Mouse (Mus musculus) embryonic facial prominence, embryonic 15.5 days (tissue): ENCODE results near the gene Lonp2. TPM values are rescaled to one million over a fixed set of nuclear protein-coding genes. Genes with fewer than 3 reads are reported as not detected.

Experiments used
- ATAC-seq: fragments of 200-750 bp; cut with Nextera tagmentation; 2 replicates; pipeline ENCODE4 v1.8.0; 2017; ENCODE audit warnings: low read depth, moderate TSS enrichment; ENCODE audit not compliant: insufficient number of reproducible peaks, low FRiP score, low TSS enrichment
- H3K27ac ChIP-seq: fragments of 300-500 bp; sonication (generic); replicated peaks from 2 replicates; pipeline ENCODE4 v1.5.1; 2015; ENCODE audit warnings: mild to moderate bottlenecking, inconsistent platforms
- H3K27me3 ChIP-seq: fragments of 300-500 bp; sonication (generic); 2 replicates; pipeline ENCODE4 v1.6.1; 2015; ENCODE audit warnings: inconsistent platforms
- H3K36me3 ChIP-seq: fragments of 300-500 bp; sonication (generic); 2 replicates; pipeline ENCODE4 v1.6.1; 2015; ENCODE audit warnings: mild to moderate bottlenecking, inconsistent platforms
- H3K4me1 ChIP-seq: fragments of 300-500 bp; sonication (generic); 2 replicates; pipeline ENCODE4 v1.6.1; 2015; ENCODE audit warnings: inconsistent platforms
- H3K4me2 ChIP-seq: fragments of 300-500 bp; sonication (generic); replicated peaks from 2 replicates; pipeline ENCODE4 v1.6.1; 2015; ENCODE audit warnings: mild to moderate bottlenecking, inconsistent platforms
- H3K4me3 ChIP-seq: fragments of 300-500 bp; sonication (generic); replicated peaks from 2 replicates; pipeline ENCODE4 v1.5.1; 2015; ENCODE audit warnings: mild to moderate bottlenecking, inconsistent platforms
- H3K9ac ChIP-seq: fragments of 300-500 bp; sonication (generic); 2 replicates; pipeline ENCODE4 v1.6.1; 2015; ENCODE audit warnings: inconsistent platforms
- H3K9me3 ChIP-seq: fragments of 300-500 bp; sonication (generic); replicated peaks from 2 replicates; pipeline ENCODE4 v1.6.1; 2016; ENCODE audit warnings: inconsistent platforms
- WGBS: fragments of 180-500 bp; shearing (Covaris S2); methylation state at CpG from one replicate; pipeline ENCODE4 v1.1.7; 2015; 5-methylcytosine and 5-hydroxymethylcytosine counted together
- polyA plus RNA-seq: library from polyadenylated mRNA; unstranded; fragments of >200 nt; fragmentation: Nextera tagmentation; extraction: Ambion mirVana; gene quantifications from 2 replicates; pipeline ENCODE4 v1.2.1, GENCODE M21; 2015

Lonp2 gene
- polyA plus RNA-seq, 1 experiment from 2014 or later = 54.2 TPM

- H3K4me1 ChIP-seq = peaks cover 29% of the 10 kb centered on the region
- H3K27ac ChIP-seq = no peak overlapping the region
- H3K36me3 ChIP-seq = no peaks in the 10 kb centered on the region
- no peak for ATAC-seq
- H3K4me3 ChIP-seq = no peak overlapping the region
- WGBS = 65% methylated on average over 1 of the region's 1 CpGs
- H3K4me2 ChIP-seq = no peak overlapping the region
- H3K9ac ChIP-seq = no peak overlapping the region
- no peaks in the 10 kb centered on the region for H3K9me3 ChIP-seq
- no peaks in the 10 kb centered on the region for H3K27me3 ChIP-seq
Measured at GRCm38 (mm10) chr8:86734954-86735353, 111.1 kb downstream of the Lonp2 start.

GRCm38 (mm10) chr8:86735446-86736111, 111.7 kb downstream of the Lonp2 start:
- no peak for ATAC-seq
- H3K36me3 ChIP-seq = no peaks in the 10 kb centered on the region
- H3K27ac ChIP-seq = no peak overlapping the region
- 29% methylated on average over 3 of the region's 3 CpGs for WGBS
- H3K4me2 ChIP-seq = no peak overlapping the region
- H3K27me3 ChIP-seq = no peaks in the 10 kb centered on the region
- no peak overlapping the region for H3K4me3 ChIP-seq
- H3K4me1 ChIP-seq = peaks cover 23% of the 10 kb centered on the region
- no peak overlapping the region for H3K9ac ChIP-seq
- H3K9me3 ChIP-seq = no peaks in the 10 kb centered on the region

DNA sequence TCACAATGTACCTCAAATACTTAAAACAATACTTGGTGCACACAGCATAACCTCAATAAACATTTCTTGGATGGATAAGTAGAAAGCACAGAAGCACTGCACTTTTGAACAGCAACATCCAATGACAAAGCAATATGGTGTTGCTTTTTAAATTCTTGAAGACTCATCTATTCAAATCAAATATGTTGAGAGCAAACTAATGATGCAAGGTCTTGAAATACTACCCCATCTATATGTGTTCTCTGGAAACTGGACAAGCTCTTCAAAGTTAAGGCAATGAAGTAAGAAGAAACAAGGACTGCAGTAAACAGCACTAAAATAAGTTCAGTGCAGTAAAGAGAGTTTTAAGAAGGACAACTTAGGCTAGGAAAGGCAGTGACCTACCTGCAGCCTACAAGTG, 117.1 kb downstream of the Lonp2 start:
- no peak for ATAC-seq
- Histone ChIP-seq H3K4me3 (no peak overlapping the region), H3K36me3 (no peaks in the 10 kb centered on the region), H3K27ac (no peak overlapping the region), H3K27me3 (no peaks in the 10 kb centered on the region), H3K4me2 (no peak overlapping the region), H3K9me3 (no peaks in the 10 kb centered on the region), H3K9ac (no peak overlapping the region), H3K4me1 (peaks cover 17% of the 10 kb centered on the region)

DNA sequence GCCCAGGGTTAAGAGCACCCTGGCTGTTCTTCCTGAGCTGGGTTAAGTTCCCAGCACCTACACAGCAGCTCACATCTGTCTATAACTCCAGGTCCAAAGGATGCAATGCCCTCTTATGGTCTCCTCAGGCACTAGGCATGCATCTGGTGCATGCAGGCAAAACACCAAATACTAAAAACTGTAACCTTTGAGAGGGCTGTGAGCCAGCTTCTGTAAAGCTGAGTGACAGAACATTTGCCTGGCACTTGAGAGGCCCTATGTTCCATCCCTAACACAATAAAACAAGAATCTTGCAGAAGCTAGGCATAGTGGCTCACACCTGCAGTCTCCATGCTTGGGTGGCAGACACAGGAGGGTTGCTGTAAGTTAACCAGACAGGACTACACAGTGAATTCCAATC, 117.8 kb downstream of the Lonp2 start:
- Histone ChIP-seq H3K4me3 (no peak overlapping the region), H3K4me2 (no peak overlapping the region), H3K27me3 (no peaks in the 10 kb centered on the region), H3K36me3 (no peaks in the 10 kb centered on the region), H3K4me1 (peaks cover 16% of the 10 kb centered on the region), H3K27ac (no peak overlapping the region), H3K9me3 (no peaks in the 10 kb centered on the region), H3K9ac (no peak overlapping the region)
- ATAC-seq = no peak

GRCm38 (mm10) chr8:86742605-86743345, 118.9 kb downstream of the Lonp2 start:
- Histone ChIP-seq H3K9me3 (no peaks in the 10 kb centered on the region), H3K36me3 (no peaks in the 10 kb centered on the region), H3K4me2 (no peak overlapping the region), H3K27me3 (no peaks in the 10 kb centered on the region), H3K27ac (no peak overlapping the region), H3K9ac (no peak overlapping the region), H3K4me1 (peaks cover 20% of the 10 kb centered on the region; the same call in 1 of the 2 replicates), H3K4me3 (no peak overlapping the region)
- no peak for ATAC-seq
- 76% methylated on average over 7 of the region's 7 CpGs for WGBS

- Histone ChIP-seq H3K9ac (peak overlapping the region; percentile 81), H3K9me3 (no peaks in the 10 kb centered on the region), H3K4me3 (peak overlapping the region; percentile 76), H3K4me2 (peak overlapping the region; percentile 65), H3K27ac (peak overlapping the region; percentile 93), H3K4me1 (peaks cover 20% of the 10 kb centered on the region; the same call in 1 of the 2 replicates), H3K36me3 (no peaks in the 10 kb centered on the region), H3K27me3 (no peaks in the 10 kb centered on the region)
- WGBS = 3% methylated on average over 18 of the region's 18 CpGs
- ATAC-seq = no peak
Measured at GRCm38 (mm10) chr8:86744313-86745220, 120.7 kb downstream of the Lonp2 start.

DNA sequence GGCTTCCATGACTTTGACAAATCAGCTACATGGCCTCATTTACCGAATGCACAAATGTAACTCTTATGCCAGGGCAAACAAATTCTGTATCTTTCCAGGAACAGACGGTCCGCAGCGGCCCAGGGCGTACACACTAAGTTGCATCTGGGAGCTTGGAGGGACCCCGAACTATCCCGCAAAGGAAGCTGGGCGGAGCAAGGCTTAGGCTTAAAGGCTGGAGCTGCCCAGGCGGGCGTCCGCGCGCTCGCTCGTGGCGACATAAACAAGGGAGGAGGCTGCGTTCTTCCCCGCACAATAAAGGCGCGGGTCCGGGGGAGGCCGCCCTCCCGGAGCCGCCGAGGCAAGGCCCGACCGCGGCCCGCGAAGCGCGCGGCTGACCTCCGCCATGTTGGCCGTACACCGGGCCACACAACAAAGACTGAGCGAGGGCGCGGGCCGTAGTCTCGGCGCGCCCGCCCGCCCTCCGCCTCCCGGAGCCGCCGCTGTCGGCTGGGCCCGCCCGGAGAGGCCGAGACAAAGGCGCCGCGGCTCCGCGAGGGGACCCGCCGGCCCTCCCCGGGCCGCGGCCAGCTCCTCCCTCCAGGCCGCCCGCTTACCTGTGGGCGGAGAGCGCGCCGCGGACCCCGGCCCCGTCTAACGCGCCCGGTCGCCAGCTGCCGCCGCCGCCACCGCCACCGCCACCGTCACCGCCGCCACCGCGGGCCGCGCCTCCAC, 121.5 kb downstream of the Lonp2 start, which contains the start of the genes Gm10638 and Siah1a:
Gene Gm10638 (plus strand): TSS at position 479 of the 714 bp plus-strand sequence.
Gene Siah1a (minus strand): TSS at position 714 of the 714 bp plus-strand sequence.
- Histone ChIP-seq H3K4me2 (peak within 1 kb of the TSS; percentile 74), H3K9ac (peak within 1 kb of the TSS; percentile 81), H3K27ac (peak within 1 kb of the TSS; percentile 93), H3K9me3 (no peaks in the 10 kb centered on the region), H3K4me1 (peaks cover 20% of the 10 kb centered on the region; the same call in 1 of the 2 replicates), H3K4me3 (peak within 1 kb of the TSS; percentile 76), H3K36me3 (no peaks in the 10 kb centered on the region), H3K27me3 (no peaks in the 10 kb centered on the region)
- WGBS = under 1% methylated on average over 66 of the region's 88 CpGs
- ATAC-seq = peak; percentile 82

- Histone ChIP-seq H3K36me3 (no peaks in the 10 kb centered on the region), H3K9ac (peak overlapping the region; percentile 81), H3K9me3 (no peaks in the 10 kb centered on the region), H3K4me2 (peak overlapping the region; percentile 74), H3K27me3 (no peaks in the 10 kb centered on the region), H3K4me3 (peak overlapping the region; percentile 76), H3K27ac (peak overlapping the region; percentile 93), H3K4me1 (peaks cover 20% of the 10 kb centered on the region; the same call in 1 of the 2 replicates)
- under 1% methylated on average over 50 of the region's 70 CpGs for WGBS
- ATAC-seq = peak; percentile 94
Measured at GRCm38 (mm10) chr8:86745935-86746441, 122.1 kb downstream of the Lonp2 start.

- no peaks in the 10 kb centered on the region for H3K36me3 ChIP-seq
- WGBS = 2% methylated on average over 11 of the region's 11 CpGs
- peaks cover 18% of the 10 kb centered on the region; the same call in 1 of the 2 replicates for H3K4me1 ChIP-seq
- no peaks in the 10 kb centered on the region for H3K27me3 ChIP-seq
- H3K9ac ChIP-seq = peak overlapping the region; percentile 78
- H3K9me3 ChIP-seq = no peaks in the 10 kb centered on the region
- H3K4me3 ChIP-seq = peak overlapping the region; percentile 76
- peak overlapping the region; percentile 74 for H3K4me2 ChIP-seq
- H3K27ac ChIP-seq = peak overlapping the region; percentile 93
- no peak for ATAC-seq
Measured at GRCm38 (mm10) chr8:86746511-86746910, 122.7 kb downstream of the Lonp2 start.

DNA sequence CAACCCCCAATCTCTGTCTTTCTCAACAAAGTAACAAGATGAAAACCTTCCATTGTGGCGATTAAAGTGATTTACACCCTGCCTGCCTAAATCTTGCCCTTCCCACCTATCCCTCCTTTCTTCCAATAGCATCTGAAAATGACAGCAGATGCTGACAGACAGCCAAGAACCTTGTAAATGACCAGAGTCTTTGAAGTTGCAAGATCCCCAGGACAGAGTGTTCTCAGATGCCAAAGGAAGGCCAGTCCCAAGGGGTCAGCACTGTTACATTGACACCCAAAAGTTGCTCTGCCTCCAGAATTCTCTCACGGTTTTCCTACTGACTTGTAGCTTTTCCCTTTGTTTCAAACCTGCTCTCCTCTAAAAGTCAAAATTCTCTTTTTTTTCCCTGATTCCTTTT, 126.0 kb downstream of the Lonp2 start:
- Histone ChIP-seq H3K36me3 (no peaks in the 10 kb centered on the region), H3K9me3 (no peaks in the 10 kb centered on the region), H3K9ac (no peak overlapping the region), H3K27me3 (no peaks in the 10 kb centered on the region), H3K4me2 (no peak overlapping the region), H3K4me3 (no peak overlapping the region), H3K27ac (no peak overlapping the region), H3K4me1 (peaks cover 7% of the 10 kb centered on the region; the same call in 1 of the 2 replicates)
- ATAC-seq = no peak
- WGBS = 59% methylated on average over 2 of the region's 2 CpGs
